Mouse (Mus musculus) C2C12 (cell line): ENCODE measurements around the gene Megf11. TPM values are rescaled to one million over a fixed set of nuclear protein-coding genes. Genes with fewer than 3 reads are reported as not detected.

Source experiments
- H3K27me3 ChIP-seq: one replicate; pipeline ENCODE4 v1.6.1; 2011; ENCODE audit not compliant: control insufficient read depth, insufficient read depth, insufficient read length
- H3K36me3 ChIP-seq: one replicate; pipeline ENCODE4 v1.6.1; 2011; ENCODE audit not compliant: control insufficient read depth, insufficient read depth
- H3K4me3 ChIP-seq: one replicate; pipeline ENCODE4 v1.5.1; 2011; ENCODE audit warnings: mild to moderate bottlenecking, control low read depth; ENCODE audit not compliant: poor library complexity, insufficient read depth, severe bottlenecking
- H3K79me2 ChIP-seq: one replicate; pipeline ENCODE4 v1.6.1; 2011; ENCODE audit not compliant: control insufficient read depth, insufficient read depth
- H3K79me3 ChIP-seq: one replicate; pipeline ENCODE4 v1.6.1; 2011; ENCODE audit warnings: low read depth, control low read depth
- H3ac ChIP-seq: one replicate; pipeline ENCODE3; 2011; ENCODE audit warnings: low read depth; ENCODE audit not compliant: control insufficient read depth, insufficient read length
- CEBPB ChIP-seq: IDR thresholded peaks from one replicate; pipeline ENCODE4 v1.6.1; 2011; ENCODE audit warnings: low read depth, mild to moderate bottlenecking, control low read depth, moderate library complexity
- CTCF ChIP-seq: IDR thresholded peaks from one replicate; pipeline ENCODE4 v1.5.1; 2011; ENCODE audit not compliant: control insufficient read depth, insufficient read depth, insufficient read length
- FOSL1 ChIP-seq: IDR thresholded peaks from one replicate; pipeline ENCODE4 v1.8.0; 2011; ENCODE audit warnings: mild to moderate bottlenecking, low read length; ENCODE audit not compliant: poor library complexity, insufficient read depth, severe bottlenecking
- MAX ChIP-seq: IDR thresholded peaks from one replicate; pipeline ENCODE4 v1.6.1; 2011; ENCODE audit warnings: mild to moderate bottlenecking, control low read depth
- MYOD1 ChIP-seq: IDR thresholded peaks from one replicate; pipeline ENCODE4 v1.6.1; 2011; ENCODE audit warnings: low read depth; ENCODE audit not compliant: control insufficient read depth, insufficient read length
- MYOG ChIP-seq: IDR thresholded peaks from one replicate; pipeline ENCODE4 v1.6.1; 2011; ENCODE audit not compliant: control insufficient read depth, insufficient read length; ENCODE audit errors: extremely low read depth
- USF1 ChIP-seq: IDR thresholded peaks from one replicate; pipeline ENCODE4 v1.6.1; 2011; ENCODE audit warnings: low read depth, mild to moderate bottlenecking, control low read depth, moderate library complexity
- polyA plus RNA-seq: library from polyadenylated mRNA; unstranded; fragments of >200 nt; fragmentation: generic; extraction: Trizol; gene quantifications from one replicate; pipeline ENCODE4 v1.2.1, GENCODE M21; 2012; ENCODE audit warnings: missing spikeins

The Megf11 gene
- polyA plus RNA-seq, 1 experiment, result 0.07 TPM

- Histone ChIP-seq H3K79me2 (no peaks in the 10 kb centered on the region), H3K36me3 (no peaks in the 10 kb centered on the region), H3K27me3 (peaks cover 36% of the 10 kb centered on the region), H3K79me3 (no peaks in the 10 kb centered on the region), H3ac (no peak overlapping the region), H3K4me3 (no peak overlapping the region)
- TF ChIP-seq MYOD1 (no peak), FOSL1 (no peak), CTCF (no peak), MAX (no peak), CEBPB (no peak), USF1 (no peak), MYOG (no peak)
Observed at GRCm38 (mm10) chr9:64397108-64397507, 11.7 kb downstream of the Megf11 start.

- H3K27me3 ChIP-seq, result peaks cover 46% of the 10 kb centered on the region
- TF ChIP-seq CEBPB, result no peak
- no peak for TF ChIP-seq USF1
- no peaks in the 10 kb centered on the region for H3K79me3 ChIP-seq
- no peak overlapping the region for H3K4me3 ChIP-seq
- no peaks in the 10 kb centered on the region for H3K36me3 ChIP-seq
- H3ac ChIP-seq, result no peak overlapping the region
- no peaks in the 10 kb centered on the region for H3K79me2 ChIP-seq
Observed at GRCm38 (mm10) chr9:64399121-64399520, 13.7 kb downstream of the Megf11 start.

GRCm38 (mm10) chr9:64402141-64402540 is 16.7 kb downstream of the Megf11 start:
- TF ChIP-seq FOSL1 (no peak), MYOD1 (no peak), MYOG (no peak), MAX (no peak), CEBPB (no peak), USF1 (no peak), CTCF (no peak)
- Histone ChIP-seq H3K79me2 (no peaks in the 10 kb centered on the region), H3K36me3 (no peaks in the 10 kb centered on the region), H3ac (no peak overlapping the region), H3K27me3 (peaks cover 52% of the 10 kb centered on the region), H3K79me3 (no peaks in the 10 kb centered on the region), H3K4me3 (no peak overlapping the region)

GRCm38 (mm10) chr9:64406841-64407240 is 21.4 kb downstream of the Megf11 start:
- Histone ChIP-seq H3K36me3 (no peaks in the 10 kb centered on the region), H3K79me3 (no peaks in the 10 kb centered on the region), H3K4me3 (no peak overlapping the region), H3ac (no peak overlapping the region), H3K79me2 (no peaks in the 10 kb centered on the region), H3K27me3 (peaks cover 49% of the 10 kb centered on the region)
- TF ChIP-seq MAX (no peak), MYOD1 (no peak), USF1 (no peak)

GRCm38 (mm10) chr9:64407390-64407970 is 22.1 kb downstream of the Megf11 start:
- Histone ChIP-seq H3K27me3 (peaks cover 44% of the 10 kb centered on the region), H3K36me3 (no peaks in the 10 kb centered on the region), H3K79me2 (no peaks in the 10 kb centered on the region), H3K79me3 (no peaks in the 10 kb centered on the region), H3ac (no peak overlapping the region), H3K4me3 (no peak overlapping the region)
- no peak for TF ChIP-seq MAX
- TF ChIP-seq CTCF, result no peak
- TF ChIP-seq MYOG, result no peak
- TF ChIP-seq MYOD1, result no peak
- TF ChIP-seq USF1, result no peak
- no peak for TF ChIP-seq FOSL1

GRCm38 (mm10) chr9:64408821-64409220 is 23.4 kb downstream of the Megf11 start:
- H3K27me3 ChIP-seq, result peaks cover 34% of the 10 kb centered on the region
- TF ChIP-seq MYOG (no peak), MAX (no peak), FOSL1 (no peak), MYOD1 (no peak), CEBPB (no peak), USF1 (no peak), CTCF (no peak)
- no peak overlapping the region for H3ac ChIP-seq
- H3K79me3 ChIP-seq, result no peaks in the 10 kb centered on the region
- no peak overlapping the region for H3K4me3 ChIP-seq
- H3K79me2 ChIP-seq, result no peaks in the 10 kb centered on the region
- H3K36me3 ChIP-seq, result no peaks in the 10 kb centered on the region
